Mouse (Mus musculus) mouse trophoblast stem cell (cell line): Measurements from ENCODE around the gene Acta1.

Experiments
- in situ Hi-C, 2 experiments: fragments of 300-500 bp; cut with MseI, MboI; formaldehyde crosslinking; loops; 2 replicates in 1 of 2; 3 replicates in 1 of 2; pipeline ENCODE4 v1.15.1; 2025

Acta1 gene

DNA sequence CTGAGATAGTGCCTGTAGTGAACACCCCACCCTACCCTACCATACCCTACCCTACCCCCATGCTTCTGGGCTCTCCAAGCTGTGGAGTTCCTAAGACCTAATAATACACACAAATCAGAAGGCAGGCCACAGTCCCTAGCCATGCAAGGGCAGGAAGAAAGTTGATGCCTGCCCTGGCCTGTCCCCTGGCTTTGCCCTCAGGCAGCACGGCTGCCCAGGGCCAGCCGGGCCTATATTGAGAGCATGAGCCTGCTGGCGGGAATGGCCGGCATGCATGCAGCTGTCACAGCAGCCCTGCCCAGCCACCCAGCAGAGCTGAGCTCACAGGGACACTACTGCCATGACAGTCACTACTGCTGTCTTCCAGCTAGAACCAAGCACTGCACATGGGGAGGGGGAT is 11.5 kb downstream of the Acta1 start:
- in situ Hi-C loops = no loop called here

DNA sequence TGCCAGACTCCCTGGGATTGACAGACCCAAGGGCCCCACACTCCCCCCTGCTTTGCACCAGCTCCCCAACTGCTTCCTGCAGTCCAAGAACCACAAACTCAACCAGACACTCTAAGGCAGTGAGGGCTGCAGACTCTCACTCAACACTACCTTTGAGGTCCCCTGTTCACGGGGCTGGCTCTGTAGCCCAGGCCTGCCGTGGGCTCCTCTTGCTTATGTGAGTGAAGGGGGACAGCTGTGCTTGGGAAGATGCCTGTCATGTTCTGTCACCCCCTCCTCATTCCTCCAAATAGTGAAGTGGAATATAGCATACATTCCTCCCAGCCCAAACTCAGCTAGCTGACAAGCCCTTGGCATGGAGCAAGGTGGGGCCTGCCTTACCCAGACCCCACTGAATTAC is 12.1 kb downstream of the Acta1 start:
- in situ Hi-C loops = no loop called here

DNA sequence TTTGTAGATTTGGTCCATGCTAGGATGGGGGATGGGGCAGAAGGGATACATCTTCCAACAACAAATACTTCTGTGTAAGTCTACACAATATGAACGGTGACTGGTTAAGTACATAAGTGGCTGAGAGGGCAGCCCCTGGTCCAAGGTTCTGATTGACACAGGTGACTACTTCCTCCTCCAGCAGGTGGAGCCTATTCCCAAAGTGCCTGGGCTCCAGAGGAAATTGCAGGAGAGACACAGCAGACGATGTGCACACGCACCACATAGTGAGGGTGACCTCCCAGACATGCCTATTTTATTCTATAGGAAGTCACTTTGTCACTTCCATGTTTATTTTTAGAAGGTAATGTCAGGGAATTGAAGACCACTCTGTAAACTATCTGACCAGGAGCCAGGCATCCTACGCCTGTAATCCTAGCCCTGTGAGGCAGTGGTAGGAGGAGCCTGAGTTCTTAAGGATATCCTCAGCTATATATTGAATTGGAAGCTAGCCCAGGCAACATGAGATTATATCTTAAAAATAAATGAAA is 13.7 kb downstream of the Acta1 start:
- in situ Hi-C loops = no loop called here

DNA sequence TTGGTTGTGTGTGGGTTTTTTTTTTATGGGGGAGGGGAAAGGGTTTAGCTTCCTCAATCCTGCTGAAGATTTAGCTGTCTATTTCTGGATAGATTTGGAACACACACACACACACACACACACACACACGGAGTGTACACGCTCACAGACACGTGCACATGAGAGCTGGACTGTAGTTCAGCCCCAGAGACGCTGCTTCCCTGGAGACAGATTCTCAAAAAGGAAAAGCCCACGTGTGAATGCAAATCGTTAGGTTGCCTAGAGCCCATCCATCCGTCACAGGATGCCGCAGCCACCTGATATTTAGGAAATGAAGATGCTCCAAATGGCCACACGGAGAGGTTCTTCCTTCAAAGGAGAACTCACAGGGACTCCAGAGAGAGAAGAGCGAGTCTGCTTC is 14.3 kb downstream of the Acta1 start:
- in situ Hi-C loops = no loop called here

DNA sequence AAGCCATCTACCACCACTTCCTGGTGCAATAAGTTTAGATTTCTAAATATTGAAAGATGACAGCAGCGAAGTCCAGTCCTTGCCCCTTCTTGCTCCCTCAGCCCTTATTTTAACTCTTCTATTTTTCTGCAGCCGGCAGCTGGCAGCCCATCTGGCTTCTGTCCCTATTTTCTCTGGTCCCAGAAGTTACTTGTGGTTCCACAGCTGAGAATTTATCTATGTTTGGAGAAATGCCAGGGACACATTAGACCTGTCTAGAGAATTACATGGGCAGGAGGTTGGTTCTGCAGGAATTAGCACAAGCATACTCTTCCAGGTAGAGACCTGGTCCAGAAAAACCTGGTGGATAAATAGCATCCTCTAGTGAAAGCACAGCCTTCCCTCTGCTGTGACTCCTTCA is 16.7 kb downstream of the Acta1 start:
- in situ Hi-C loops = no loop called here

GRCm38 (mm10) chr8:123874324-123874723 is 20.2 kb downstream of the Acta1 start:
- in situ Hi-C loops = no loop called here

DNA sequence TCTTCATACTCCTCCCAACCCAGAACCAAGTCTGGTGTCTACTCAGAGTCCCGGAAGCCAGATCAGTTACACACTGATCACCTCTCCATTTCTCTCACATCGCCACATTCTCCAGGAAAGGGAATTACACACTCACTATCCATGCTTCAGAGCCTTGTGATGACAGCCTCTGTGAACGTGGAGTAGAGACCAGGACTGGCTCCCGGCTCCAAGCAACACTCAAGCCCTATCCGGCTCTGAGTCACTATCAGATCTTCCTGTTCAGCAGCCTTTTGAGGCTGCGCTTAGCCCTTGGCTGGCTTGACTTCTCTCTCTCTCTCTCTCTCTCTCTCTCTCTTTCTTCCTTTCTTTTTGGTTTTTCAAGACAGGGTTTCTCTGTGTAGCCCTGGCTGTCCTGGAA is 21.2 kb downstream of the Acta1 start:
- in situ Hi-C loops = no loop called here

DNA sequence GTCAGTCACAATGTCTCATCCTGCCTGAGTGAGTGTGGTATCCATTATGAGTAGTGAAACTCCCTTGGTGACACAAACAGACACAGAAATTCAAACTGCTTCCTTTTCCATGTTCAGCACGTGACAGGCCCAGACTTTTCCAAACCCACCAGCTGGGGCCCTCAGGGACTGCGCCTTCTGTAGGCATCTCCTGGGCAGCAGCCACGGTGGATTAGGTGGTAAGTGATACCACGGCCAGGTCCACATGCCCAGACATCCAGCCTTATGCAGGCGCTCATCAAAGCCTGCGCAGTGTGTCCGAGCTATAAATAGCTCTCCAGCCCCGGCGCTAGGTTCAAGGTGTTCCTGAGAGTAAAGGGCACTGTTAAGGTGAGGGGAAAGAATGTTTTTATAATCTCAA is 22.5 kb downstream of the Acta1 start:
- in situ Hi-C loops = no loop called here

DNA sequence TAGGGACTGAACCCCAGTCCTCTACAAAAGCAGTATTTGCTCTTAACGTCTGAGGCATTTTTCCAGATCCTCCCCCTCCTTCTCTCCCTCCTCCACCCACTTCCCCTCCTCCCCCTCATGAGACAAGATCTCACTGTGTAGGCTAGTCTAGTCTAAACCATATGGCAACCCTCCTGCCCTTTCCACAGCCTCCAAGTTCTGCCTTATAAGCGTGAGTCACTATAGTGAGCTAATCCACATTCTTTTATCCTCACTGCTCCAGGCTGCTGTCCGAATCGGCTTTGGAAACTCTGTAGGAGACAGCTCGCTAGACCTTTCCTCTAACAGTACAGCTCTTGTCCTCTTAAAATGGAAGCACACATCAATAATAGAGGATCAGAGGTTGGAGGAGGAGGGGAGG is 27.6 kb downstream of the Acta1 start:
- in situ Hi-C loops = no loop called here

GRCm38 (mm10) chr8:123865786-123866185 is 28.8 kb downstream of the Acta1 start:
- in situ Hi-C loops = no loop called here

- in situ Hi-C loops = no loop called here
Measured at GRCm38 (mm10) chr8:123860386-123860785, 34.2 kb downstream of the Acta1 start.

DNA sequence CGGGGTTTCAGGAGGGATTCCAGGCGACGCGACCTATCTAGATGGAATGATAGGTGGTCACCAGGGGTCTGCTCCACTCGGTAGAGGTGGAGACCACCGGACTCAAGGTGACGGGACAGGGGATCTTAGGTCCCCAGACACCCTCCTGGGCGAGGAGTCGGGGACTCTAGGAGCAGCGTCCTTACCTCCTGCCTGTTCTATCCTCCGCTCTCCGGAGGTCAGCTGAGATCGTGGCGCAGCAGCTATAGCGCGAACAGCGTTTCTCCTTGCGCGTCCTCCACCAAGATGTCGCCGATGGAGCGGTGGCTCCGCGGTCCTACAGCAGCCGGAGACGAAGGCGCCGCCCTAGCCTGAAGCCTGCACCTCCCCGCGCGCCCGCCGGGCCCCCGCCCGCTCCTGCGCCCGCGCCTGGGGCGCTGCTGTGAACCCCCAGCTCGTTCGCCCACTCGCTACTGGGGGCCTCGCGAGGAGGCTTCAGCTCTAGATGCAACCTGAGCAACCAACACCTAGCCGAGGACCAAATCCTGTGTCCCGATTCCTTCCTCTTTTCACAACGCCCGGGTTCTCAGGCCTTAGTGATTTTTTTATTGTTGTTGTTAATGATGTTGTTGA is 34.8 kb downstream of the Acta1 start, which contains the start of gene Ccsap:
Gene Ccsap, minus strand, starts transcription at position 562 of the 612 bp plus-strand sequence.
- in situ Hi-C loops = no loop called here

GRCm38 (mm10) chr8:123858941-123859647 is 35.5 kb downstream of the Acta1 start:
- in situ Hi-C loops = no loop called here

DNA sequence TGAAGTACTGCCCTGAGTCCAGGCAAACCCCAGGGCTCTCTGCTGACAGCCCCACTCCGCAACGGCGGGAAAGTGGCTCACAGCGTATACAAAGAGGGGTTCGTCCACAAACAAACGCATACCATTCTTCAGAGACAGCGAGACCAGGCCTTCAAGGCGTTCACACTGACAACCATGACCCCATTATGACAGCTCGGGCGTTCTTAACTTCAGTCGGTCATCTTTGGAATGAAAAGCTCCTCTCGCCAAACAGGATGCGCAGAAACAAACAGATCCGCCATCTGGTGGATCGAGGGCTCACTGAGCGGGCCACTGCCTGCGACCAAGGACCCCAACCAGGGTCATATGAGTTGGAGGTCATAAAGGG is 36.0 kb downstream of the Acta1 start:
- in situ Hi-C loops = no loop called here

DNA sequence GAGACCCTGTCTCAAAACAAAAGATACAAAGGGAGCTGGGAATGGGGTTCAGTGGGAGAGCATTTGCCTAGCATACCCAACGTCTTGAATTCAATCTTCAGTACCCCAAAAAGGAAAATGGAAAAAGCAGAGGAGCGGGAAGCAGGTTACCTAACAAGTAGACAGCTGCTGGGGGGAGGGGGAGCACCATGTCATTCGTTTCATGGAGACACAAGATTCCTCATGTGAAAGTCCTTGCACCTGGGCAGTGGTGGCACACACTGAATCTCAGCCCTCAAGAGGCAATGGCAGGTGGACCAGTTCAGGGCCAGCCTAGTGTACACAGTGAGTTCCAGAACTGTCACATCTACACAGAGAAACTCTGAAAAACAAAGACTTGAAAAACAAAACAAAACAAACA is 37.2 kb downstream of the Acta1 start:
- in situ Hi-C loops = no loop called here

GRCm38 (mm10) chr8:123854733-123855475 is 39.6 kb downstream of the Acta1 start:
- in situ Hi-C loops = no loop called here

DNA sequence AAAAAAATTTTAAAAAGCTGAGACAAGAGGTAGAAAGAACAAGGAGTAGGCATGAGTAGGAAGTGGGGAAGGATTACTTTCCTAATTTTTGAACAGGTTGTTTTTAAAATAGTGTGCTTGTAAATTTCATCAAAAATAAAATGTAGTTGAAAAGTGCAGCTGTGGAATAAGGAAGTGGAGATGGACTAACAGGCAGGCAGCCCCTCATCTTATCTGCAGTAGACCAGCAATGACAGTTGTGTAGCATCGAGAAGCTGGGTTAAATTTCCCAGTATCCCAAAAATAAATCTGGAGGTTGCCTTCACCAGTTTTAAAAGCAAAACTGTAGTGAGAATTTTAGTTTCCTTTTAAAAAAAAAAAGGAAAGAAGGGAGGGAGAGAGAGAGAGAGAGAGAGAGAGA is 40.3 kb downstream of the Acta1 start:
- in situ Hi-C loops = no loop called here

- in situ Hi-C loops = no loop called here
Measured at GRCm38 (mm10) chr8:123851590-123851989, 43.0 kb downstream of the Acta1 start.

GRCm38 (mm10) chr8:123849352-123849751 is 45.2 kb downstream of the Acta1 start:
- in situ Hi-C loops = no loop called here

DNA sequence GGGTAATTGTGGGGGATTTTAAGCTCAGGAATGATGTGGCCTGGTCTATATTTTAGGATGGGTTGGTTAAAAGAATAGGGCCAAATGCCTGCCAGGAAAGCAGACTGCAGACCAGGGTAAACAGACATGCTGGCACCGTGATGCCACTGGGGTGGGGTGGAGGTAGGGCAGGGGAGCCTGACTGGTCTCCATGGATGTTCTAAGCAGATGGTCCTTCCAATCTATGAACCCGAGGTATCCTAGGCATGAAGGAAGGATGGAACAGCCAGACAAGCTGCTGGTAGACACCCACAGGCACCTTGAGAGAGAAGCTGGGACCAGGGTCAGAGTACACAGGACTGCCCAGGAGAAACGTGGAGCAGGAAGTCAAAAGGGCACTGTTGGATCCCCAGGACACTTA is 47.0 kb downstream of the Acta1 start:
- in situ Hi-C loops = no loop called here

DNA sequence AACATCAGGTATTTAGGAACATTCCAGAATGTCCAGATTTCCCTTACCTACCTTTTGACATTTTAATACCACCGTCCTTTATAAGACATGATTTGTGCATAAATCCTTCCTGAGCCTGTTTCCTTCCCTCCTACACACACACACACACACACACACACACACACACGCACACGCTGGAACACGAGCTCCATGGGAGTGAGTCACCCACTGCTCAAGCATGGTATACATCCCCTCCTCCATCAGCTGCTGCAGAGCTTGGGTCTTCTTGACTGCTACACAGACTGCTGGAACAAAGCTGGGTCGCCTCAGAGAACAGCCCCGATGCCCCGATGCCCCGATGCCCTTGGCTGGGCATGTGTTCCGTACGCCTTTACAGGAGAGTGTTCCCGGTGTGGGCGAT is 48.0 kb downstream of the Acta1 start:
- in situ Hi-C loops = no loop called here

DNA sequence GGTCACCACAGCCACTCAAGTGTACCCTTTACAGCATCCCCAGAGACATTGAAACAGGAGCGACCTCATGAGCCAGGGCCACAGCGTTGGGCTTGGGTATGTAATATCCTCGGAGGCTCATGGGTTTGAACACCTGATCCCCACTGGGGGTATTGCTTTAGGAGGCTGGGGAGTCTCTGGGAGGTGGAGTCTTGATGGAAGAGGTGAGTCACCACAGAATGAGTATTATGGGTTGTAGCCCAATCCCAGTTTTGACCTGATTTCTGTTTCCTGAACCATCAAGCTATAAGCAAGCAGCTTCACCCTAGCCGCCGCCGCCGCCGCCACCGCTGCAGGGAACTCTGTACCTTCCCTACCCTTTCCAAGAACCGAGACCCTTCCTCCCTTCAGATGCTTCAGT is 48.6 kb downstream of the Acta1 start:
- in situ Hi-C loops = no loop called here

- in situ Hi-C loops = no loop called here
Measured at GRCm38 (mm10) chr8:123845114-123845513, 49.4 kb downstream of the Acta1 start.
